Mouse (Mus musculus) E14TG2a.4 (cell line): Measurements from ENCODE around the gene Hibch.

ENCODE experiments used
- CTCF ChIP-seq: conservative IDR thresholded peaks from 2 replicates; pipeline ENCODE4 v1.5.1; 2014; ENCODE audit warnings: low read length
- NANOG ChIP-seq: IDR thresholded peaks from 2 replicates; pipeline ENCODE4 v1.6.1; 2014; ENCODE audit warnings: borderline replicate concordance, low read length, mixed read lengths
- POU5F1 ChIP-seq: IDR thresholded peaks from 2 replicates; pipeline ENCODE4 v1.6.1; 2014; ENCODE audit warnings: low read length, borderline replicate concordance

- TF ChIP-seq CTCF, result no peak
- no peak for TF ChIP-seq POU5F1
- no peak for TF ChIP-seq NANOG
Measured at GRCm38 (mm10) chr1:52952143-52952542, 107.4 kb downstream of the Hibch start.
